Mouse (Mus musculus) G1E (cell line): ENCODE measurements around the gene Il6st.

Source experiments
- CTCF ChIP-seq: IDR thresholded peaks from 2 replicates; pipeline ENCODE4 v1.5.1; 2012; ENCODE audit warnings: low read depth, low read length, inconsistent platforms, mixed read lengths
- GATA2 ChIP-seq: IDR thresholded peaks from 2 replicates; pipeline ENCODE4 v1.6.1; 2012; ENCODE audit warnings: low read depth, low read length, inconsistent platforms, borderline replicate concordance

DNA sequence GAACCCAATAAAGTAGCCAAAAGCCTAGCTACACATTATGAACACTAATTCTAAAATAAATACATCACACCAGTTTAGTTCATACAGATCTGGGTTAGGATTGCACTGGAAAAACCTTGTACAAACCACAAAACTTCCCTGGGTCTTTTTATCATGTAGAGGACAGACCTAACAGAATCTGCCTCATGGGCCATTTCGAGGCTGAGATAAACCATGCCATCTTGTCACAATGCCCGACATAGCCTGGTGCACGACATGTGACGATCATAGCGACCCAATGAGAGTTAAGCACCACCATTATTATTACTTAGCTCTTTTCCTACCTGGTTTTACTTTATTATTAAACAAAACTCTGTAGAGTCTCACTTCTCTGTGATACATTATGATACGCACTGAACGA is 73.2 kb downstream of the Il6st start:
- no peak for TF ChIP-seq GATA2
- TF ChIP-seq CTCF = no peak
